Mouse (Mus musculus) lung, adult 18-20 months (tissue): Measurements from ENCODE around the gene F10.

Experiments
- DNase-seq, 2 experiments: peaks; one replicate each; pipeline ENCODE4 v3.0.0; 2022; ENCODE audit warnings: mixed read lengths in 2 of 2

Gene F10

DNA sequence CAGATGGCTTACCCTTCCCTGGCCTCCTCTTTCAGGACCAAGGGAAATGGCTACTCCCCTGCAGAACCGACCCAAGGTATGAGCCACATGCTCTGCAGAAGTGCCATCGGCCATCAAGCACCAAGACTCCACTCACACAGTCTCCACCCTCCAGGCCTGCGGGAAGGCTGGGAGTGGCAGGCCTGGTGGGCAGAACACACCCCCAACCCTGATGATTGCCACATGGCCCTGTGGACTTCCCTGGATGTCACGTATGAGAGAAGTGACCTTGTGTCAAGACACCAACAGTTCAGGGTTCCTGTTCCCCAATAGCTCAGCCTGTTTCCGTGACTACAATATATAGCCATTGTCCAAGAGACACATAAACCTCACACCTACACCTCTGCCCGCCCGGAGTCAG lies at the start of gene F10:
TSS of gene F10 (plus strand) at position 294 of the 400 bp plus-strand sequence.
- peak; percentile 56 to 58 for DNase-seq

DNA sequence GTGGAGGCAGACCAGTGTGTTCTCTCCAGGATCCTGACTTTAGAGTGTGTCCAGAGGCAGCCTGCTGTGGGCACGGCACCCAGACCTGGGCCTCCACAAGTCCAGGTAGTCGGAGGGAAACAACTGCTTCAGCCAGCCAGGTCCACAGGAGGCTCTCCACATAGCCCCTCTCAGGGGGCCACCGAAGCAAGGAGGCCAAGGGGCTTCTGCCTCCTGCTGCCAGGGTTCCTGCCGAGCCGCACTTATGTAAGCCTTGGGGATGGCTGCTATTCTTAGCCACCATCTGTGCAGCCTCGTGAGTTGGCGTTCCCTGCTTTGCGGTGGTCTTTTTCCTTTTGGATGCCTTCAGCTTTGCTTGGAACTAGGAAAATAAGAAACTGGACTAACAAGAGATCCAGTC lies 49.5 kb upstream of the F10 start:
- no peak for DNase-seq

DNA sequence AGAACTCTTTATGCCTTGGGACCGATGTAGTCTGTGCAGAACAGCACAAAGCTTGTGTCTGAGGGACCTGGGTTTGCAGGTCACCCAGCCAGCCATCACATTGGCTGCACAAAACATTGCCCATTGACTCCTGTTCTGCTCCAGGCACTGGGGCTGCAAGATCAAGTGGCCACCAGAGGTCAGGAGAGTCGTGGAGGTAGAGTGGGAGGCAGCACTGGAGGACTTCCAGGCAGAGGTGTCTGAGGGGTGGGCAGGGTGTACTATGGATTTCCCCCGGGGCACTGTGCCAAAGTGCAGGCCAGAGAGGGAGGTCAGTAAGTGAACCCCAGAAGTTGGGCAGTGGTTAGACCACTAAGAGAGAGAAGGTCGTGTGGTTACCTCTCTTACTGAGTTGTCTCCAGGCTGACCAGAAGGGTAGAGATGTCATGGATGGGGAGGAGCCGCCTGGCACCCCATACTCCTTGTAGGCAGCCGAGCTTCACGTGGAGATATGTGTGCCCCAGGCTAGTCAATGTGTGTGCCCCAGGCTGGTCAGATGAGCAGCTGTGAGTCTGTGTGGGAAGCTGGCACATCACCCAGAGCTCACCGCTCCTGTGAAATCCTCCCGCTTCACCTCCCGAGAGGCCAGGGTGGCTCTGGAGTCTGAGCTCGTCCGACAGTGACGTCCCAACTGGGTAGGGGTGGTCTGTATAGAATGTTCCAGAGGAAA lies 48.2 kb upstream of the F10 start:
- no peak for DNase-seq

DNA sequence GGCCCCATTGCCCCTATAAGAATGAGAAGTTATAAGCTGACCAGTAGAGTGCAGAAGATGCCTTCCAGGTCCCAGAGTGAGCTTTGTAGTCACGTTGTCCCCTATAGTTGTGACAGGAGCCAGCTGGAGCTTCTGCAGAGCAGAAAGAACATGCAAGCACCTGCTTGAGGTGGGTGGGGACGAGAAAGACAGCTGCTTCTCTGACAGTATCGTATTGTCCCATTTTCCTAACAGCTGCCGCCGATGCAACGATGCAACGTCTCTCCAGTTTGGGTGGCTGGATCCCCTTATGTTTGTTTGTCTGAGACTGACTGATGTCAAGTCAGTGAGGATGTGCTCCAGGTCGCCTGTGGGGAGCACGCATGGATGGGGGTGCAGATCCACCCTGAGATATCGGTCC lies 45.7 kb upstream of the F10 start:
- no peak for DNase-seq

DNA sequence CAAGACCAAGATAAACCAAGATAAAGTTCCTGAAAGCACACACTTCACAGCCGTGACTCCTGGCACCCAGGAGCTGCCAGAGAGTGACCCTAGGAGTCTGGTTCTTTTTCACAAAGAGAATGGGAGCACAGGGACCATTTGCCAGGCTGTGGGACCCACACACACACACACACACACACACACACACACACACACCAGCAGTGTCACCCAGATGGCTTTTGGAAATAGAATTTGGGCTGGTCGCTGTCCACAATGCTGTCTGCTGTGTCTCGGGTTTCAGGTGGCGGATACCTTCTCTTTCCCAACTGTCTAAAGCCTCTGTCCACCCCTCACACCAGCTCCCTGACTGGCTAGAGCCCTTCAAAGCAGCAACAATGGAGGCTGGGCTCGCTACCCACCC lies 42.6 kb upstream of the F10 start:
- no peak for DNase-seq

DNA sequence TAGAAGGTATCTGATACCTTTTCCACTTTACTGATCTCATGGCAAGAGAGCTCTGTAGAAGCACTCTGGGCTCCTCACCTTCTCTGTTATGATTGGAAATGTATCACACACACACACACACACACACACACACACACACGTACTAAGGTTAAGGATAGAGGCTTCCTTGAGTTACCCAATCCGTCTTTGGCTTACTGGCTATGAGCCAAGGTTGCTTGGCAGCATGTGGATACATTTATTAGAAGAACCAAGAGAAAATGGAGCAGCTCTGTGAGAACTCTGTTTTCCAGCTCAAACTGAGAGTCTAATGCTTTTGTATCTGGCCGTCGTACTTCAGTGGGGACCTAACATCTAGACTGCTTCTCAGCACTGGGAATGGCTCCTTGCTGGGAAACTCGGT lies 41.6 kb upstream of the F10 start:
- DNase-seq = peak; percentile 40 to 71

DNA sequence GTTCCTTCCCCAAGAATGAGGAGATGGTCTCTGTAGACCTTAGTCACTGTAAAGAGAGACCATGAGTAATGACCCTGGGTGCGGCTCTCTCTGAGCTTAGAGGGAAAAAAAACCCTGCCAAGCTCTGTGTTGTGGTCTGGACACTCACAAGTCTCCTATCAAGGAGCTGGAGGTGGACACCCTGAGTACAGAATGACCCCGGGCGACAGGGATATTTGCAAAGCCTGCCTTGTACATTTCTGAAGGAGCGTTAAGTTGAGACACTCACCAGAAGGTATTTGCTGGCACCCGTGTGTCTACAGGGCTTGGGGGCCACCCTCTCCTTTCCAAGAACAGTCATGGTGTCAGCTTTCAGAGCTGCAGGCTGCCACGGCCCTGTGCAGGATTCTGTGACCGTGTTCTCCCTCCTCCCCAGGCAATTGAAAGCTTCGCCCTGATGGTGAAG lies 40.3 kb upstream of the F10 start:
- DNase-seq = peak; percentile 50 to 78

DNA sequence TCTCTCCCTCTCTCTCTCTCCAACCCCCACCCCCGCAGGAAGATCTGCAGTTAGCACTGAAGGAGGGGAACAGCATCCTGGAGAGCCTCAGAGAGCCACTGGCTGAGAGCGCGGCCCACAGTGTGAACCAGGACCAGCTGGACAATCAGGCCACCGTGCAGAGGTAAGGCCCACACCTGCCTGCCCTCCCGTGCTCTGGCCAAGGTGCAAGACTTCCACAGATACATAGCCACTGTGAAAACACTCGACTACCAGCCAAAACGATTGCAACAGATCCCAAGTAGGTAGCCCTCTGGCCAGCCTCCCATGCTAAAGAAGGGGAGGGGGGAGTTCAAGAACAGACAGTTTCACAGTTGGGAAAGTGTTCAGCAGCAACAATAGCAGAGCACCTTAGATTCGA lies 38.8 kb upstream of the F10 start:
- DNase-seq = peak; percentile 39 to 61

DNA sequence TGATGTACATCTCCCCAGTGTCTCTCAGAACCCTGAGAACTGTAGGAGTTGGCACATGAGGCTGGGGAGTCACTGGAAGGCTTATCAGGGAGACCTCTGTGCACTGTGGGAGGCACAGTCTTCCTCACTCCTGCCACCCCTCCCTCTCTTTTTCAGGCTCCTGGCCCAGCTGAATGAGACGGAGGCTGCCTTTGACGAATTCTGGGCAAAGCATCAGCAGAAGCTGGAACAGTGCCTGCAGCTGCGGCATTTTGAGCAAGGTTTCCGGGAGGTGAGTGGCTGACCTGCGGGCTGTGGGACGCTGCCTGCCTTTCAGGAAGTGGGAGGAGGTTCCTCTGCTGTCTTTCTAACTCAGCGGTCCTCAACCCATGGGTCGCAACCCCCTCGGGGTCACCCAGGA lies 37.3 kb upstream of the F10 start:
- DNase-seq = peak in 1 of 2 experiments; percentile 15

DNA sequence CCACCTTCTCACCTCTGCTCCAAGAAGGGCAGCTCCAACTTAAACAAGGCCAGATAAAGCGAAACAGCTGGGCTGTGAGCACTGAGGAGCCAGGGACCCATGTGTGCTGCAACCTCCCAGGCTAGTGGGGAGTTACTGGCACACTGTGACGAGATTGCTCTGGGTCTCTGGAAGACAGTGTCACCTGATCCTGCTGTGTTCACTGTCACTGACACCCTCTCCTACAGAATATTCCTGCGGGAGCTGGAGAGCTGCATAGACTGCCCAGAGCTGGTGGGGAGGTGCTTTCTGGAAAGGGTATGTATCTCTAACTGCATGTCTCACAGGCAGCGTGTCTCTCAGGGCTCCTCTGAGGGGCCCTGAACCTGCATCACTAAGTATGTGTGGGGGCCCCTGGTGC lies 29.6 kb upstream of the F10 start:
- DNase-seq = no peak

DNA sequence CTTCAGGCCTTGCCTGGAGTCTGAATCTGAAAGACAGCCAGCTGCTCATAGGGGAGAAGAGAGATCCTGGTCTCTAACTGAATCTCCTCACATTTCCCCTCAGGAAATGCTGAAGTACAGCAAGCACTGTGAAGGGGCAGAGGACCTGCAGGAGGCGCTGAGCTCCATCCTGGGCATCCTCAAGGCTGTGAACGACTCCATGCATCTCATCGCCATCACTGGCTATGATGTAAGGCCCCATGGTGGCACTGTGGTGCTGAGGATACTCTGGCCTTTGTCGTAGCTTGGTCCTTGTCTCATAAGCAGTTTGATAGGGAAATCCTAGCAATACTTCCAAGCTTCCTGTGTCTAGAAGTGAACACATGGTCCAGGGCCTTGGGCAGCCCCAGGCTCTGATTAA lies 26.8 kb upstream of the F10 start:
- DNase-seq = peak; percentile 27 to 31

DNA sequence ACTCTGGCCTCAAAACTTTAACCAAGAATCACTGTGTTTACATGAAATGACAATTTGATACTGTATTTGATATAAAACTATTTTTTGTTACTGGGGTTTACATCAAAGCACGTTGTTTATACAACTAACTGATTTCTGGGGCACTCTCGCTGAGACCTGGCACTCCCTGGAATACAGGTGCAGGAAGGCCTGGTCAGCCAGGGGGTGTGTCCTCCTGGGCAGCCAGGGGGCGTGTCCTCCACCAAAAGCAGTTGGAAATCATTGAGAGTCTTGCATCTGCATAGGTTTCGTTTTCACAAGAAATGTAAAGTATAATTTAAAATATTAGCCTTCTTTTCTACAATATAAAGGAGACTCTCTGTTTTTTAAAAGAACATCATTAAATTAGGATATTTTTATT lies 17.5 kb upstream of the F10 start:
- peak; percentile 54 to 58 for DNase-seq

DNA sequence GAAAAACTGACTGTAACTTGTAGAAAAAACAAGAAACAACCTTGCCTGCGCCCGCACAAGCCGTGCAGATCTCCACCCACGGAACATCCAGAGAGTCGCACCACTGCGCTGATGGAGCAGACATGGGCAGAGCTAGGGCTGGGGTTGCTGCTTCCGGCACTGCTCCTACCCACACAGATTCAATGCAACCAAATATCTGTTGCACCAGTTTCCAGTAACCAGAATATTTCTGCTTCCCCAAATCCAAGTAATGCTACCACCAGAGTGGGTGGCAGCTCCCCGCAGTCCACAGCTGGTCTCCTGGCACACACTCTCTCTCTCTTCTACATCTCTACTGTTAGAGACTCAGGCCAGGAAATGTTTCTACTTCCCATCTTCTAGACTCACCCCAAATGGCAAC lies 15.3 kb upstream of the F10 start:
- DNase-seq = peak in 1 of 2 experiments; percentile 16

DNA sequence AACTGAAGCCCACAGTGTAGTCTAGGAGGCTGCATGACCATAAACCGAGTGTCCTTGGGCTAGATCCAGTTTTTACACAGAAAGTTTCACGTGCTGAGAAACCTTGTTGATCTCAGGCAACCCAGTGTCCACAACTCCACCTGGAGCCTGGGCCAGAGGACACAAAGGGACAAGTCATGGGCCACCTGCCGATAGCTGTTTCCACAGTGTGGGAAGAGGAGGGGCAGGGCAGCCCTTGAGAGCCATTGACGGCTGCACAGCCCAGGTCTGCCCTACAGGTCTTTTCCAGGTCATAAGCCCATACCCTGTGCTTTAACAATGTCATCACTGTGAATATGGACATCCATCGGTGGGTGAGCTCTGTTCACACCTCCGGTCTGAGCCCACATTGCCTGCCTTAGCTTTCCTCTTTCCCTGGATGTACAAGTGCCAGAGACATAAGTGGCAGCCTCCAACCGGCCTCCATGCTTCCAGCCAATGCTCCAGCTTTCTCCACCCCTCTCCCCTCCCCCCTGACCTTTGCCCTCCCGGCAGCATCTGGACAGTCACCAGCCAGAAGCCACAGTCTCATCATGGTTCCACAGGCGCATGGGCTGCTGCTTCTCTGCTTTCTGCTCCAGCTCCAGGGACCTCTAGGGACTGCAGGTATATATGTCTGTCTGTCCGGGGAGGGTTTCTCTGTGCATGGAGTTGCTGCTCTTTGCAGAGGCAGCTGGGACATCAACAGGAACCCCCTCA lies 11.5 kb upstream of the F10 start, which contains the start of gene F7:
TSS of gene F7 (plus strand) at position 548 of the 738 bp plus-strand sequence.
- DNase-seq = peak; percentile 48 to 66

DNA sequence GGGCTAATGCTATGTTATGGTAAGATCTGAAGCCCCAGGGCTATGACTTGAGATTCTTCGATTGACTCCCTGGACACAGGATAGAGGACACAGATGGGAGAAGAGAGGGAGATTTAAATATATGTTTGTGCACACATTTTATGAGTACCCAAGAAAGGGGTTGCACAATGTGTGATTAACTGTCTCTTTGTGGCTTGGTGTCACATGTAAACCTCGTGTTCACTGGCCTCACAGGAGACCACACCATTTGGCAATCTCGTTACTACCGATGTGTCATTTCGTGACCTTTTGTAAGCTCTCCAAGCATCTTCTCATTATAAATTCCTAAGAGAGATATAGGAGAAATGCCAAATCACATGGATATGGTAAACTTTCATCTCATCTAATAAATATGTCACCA lies 9.5 kb upstream of the F10 start:
- peak in 1 of 2 experiments; percentile 20 for DNase-seq

DNA sequence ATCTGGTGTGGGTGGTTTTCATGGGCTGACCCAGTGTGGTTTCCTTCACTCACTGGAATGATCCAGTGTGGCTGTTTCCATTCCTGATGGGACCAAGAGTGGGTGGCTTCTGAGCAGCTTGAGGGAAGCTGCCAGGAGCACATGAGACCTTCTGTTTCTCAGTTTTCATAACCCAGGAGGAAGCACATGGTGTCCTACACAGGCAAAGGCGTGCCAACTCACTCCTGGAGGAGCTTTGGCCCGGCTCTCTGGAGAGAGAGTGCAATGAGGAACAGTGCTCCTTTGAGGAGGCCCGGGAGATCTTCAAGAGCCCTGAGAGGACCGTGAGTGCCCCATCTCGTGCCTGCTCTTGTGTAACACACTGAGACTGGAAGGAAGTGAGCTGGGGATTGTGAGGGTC lies 8.6 kb upstream of the F10 start:
- DNase-seq = peak; percentile 86 to 90

DNA sequence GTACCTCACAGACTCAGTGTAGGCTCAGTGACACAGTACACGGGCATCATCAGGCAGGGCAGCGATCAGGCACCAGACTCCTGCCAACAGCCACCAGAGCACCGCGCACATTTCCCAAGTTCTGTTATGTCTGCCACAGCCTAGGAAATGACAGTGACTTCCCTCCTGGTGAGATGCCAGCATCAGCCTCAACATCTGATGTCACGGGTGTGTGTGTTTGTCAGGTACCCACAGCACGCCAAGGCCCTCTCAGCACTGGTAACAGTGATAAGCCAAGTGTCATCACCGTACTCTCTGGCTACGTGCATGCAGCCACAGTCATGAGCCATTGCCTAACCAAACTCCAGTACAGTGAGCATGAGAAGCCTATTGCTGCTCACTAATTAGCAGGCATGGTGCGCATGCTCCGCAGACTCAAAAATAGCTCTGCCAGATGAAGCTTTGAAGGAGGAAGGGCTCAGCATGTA lies 729 bp upstream of the F10 start:
- DNase-seq = peak in 1 of 2 experiments; percentile 20

DNA sequence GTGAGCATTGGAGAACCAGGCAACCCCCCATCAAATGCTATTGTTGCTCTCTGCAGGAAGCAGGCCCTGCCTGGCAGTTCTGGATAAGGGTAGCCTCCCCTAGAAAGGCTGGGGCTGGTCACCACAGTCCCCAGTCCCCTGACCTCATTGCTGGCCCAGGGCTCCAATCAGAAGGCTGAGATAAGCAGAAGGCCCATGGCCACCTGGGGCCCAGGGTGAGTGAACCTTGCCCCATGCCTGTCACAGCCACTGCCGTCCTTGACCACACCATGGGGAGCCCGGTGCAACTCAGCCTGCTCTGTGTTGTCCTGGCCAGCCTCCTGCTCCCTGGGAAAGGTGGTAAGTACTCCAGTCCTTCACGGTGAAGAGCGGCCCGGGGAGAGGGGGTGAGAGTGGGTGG lies 461 bp downstream of the F10 start:
- DNase-seq = no peak

DNA sequence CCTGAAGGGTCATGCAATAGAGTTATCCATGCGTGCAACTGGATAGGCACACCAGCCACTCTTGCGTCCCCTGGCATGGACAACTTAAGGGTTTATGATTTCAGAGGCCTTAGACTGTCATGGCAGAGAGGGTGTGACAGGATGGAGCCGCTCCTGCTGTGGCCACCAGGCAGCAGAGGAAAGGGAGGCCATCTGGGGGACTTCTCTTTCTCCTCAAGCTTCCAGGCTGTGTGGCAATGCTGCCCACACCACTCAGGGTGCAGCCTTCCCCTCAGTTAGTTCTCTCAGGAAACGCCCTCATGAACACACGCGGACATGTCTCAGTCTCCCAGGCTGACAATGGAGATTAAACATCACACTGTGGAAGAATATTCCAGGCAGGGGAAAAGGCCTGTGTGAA lies 1.9 kb downstream of the F10 start:
- DNase-seq = peak; percentile 28 to 39

DNA sequence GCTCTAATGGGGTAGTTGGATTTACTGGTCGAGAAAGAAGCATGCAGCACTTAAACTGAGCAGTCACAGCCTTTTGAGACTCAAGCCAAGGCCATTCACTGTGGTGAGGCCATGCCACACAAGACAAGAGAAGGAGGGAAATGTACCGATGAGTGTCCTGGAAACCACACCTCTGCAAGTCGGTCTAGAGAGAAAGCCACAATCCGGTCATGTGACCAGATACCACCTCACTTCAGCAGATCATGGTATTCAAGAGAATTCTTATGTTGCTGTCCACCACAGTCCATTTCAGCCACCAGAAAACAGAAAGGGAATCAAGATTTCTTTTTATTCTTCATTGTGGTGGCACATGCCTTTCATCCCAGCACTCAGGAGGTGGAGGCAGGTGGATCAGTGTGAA lies 4.4 kb downstream of the F10 start:
- DNase-seq = no peak

DNA sequence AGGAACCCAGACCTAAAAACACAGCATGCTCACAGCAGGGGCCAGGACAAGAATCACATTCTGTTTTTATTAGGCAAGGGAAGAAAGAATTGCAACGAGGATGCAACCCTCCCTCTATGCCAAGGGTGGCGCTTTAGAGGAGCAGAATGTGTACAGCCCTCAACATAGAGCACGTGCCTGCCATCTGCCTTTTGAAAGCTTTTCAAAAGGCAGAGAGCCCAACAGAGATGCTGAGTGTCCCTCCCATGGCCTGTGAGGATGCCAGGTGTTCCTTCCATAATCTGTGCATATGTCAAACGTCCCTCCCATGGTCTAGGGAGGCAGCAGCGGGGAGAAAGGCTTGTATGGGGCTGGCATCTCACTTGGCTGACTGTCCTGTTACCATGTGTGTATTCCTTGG lies 10.5 kb downstream of the F10 start:
- DNase-seq = no peak

DNA sequence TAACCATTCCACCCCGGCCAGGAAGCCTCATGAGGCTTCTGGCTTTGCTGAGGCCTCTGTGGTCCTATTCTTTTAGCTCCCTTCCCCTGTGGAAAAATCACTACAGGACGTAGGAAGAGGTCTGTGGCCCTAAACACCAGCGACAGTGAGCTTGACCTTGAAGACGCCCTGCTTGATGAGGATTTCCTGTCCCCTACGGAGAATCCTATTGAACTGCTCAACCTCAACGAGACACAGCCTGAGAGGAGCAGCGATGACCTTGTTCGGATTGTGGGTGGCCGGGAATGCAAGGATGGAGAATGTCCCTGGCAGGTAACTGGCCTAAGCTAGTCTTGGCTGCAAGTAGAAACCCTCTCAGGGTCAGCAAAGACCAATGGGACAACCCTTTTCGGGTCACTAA lies 13.4 kb downstream of the F10 start:
- no peak for DNase-seq

DNA sequence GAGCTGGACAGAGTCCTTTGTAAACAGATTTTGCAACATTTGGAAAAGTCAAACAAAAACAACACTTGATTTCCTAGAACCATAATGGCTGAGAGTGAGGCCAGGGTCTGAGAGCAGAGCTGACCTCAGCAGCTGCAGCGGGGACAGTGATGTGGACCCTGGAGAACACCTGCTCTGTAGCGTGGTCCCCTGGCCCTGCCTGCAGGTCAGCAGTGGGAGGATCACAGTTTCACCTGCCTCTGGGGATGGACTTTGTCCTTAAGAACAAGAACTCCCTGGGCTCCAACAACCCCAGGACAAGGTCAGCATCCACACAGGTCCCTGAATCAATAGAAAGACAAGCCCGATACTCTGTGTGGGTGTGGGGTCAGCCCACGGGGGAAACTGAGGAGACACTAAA lies 20.2 kb downstream of the F10 start:
- DNase-seq = peak in 1 of 2 experiments; percentile 19

DNA sequence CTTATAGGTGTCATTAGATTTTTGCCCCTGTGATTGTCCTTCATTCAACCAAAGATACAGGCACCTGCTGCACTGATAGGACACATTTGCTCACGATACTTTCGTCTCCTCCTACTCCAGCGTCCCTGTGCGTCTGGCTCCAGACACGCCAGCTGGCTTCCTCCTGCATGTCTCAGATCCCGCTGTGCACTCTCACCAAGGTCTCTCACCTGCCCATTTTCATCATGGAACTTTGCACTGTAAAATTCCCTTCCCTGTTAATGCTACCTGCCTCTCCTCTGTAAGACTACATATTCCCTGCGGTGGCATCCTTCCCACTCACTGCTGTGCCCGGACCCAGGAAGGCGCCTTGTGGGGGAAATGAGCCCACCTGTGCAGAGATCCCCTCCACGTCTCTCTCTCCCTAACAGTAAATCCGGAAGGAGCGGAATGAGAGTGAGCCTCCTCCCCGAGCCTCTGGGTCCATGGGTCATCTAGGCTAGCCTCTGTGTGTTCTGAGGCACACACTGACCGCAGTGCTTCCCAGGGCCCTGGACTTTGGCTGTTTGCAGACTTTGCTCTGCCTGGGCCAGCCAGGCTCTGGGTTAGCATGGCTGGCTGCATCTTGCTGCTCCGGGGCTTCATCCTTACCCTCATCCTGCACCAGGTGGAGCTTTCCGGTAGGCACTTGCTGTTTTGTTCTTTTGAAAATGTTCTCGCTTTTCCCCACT lies 23.5 kb downstream of the F10 start, which contains the start of gene Proz:
TSS of gene Proz (plus strand) at position 474 of the 710 bp plus-strand sequence.
- no peak for DNase-seq
